ENCODE assay signal across 23 mouse cellular contexts in genomic region chr1:152398708-152399107, GRCm38 (mm10). TPM values are rescaled to one million over a fixed set of nuclear protein-coding genes. Genes with fewer than 3 reads are reported as not detected.
DNase-seq lines count a peak whose midpoint lies in the region; ATAC-seq and TF ChIP-seq lines count a peak whose summit lies in the region.
"Had no signal": no experiment of that assay in that cellular context is flagged by ENCODE, and none has a peak within 500 bp of the region (broad histone marks: within the 10 kb centered on the region; RNA-seq: fewer than 3 reads in every experiment).

No protein-coding gene starts in this region.

- H3K9me3 ChIP-seq in liver, embryonic 11.5 days (ENCODE audit: control insufficient read depth, low read length), result no peaks in the 10 kb centered on the region; the same call in 1 of the 2 replicates
- no peaks in the 10 kb centered on the region for H3K9me3 ChIP-seq in liver, embryonic 14.5 days (ENCODE audit: control insufficient read depth, low read length)
- H3K9me3 ChIP-seq: forebrain, embryonic 13.5 days; heart, embryonic 10.5 days; hindbrain, embryonic 12.5 days; hindbrain, embryonic 15.5 days had no signal

- no peaks in the 10 kb centered on the region for H3K36me3 ChIP-seq in liver, embryonic 11.5 days (ENCODE audit: control insufficient read depth, insufficient read depth, low read length)
- no peaks in the 10 kb centered on the region for H3K36me3 ChIP-seq in liver, embryonic 14.5 days (replicated peaks; ENCODE audit: control insufficient read depth, insufficient read depth, low read depth)
- H3K36me3 ChIP-seq: forebrain, embryonic 10.5 days; heart, embryonic 10.5 days; hindbrain, embryonic 12.5 days; hindbrain, embryonic 15.5 days had no signal

- H3K4me3 ChIP-seq in liver, embryonic 11.5 days (ENCODE audit: low read depth, low read length), result no peak overlapping the region
- H3K4me3 ChIP-seq in liver, embryonic 14.5 days (ENCODE audit: insufficient read depth in 1 of 2, low read depth in 2 of 2, low read length in 2 of 2), result no peak overlapping the region
- H3K4me3 ChIP-seq in layer of hippocampus, adult 2 months, result no peak overlapping the region

- H3K27me3 ChIP-seq in liver, embryonic 11.5 days (replicated peaks; ENCODE audit: control insufficient read depth, insufficient read depth, low read length), result peaks cover 33% of the 10 kb centered on the region
- H3K27me3 ChIP-seq in liver, embryonic 14.5 days (ENCODE audit: control insufficient read depth, insufficient read depth, low read length), result peaks cover 17% of the 10 kb centered on the region

- H3K4me2 ChIP-seq in liver, embryonic 11.5 days, result no peak overlapping the region
- H3K4me2 ChIP-seq in liver, embryonic 14.5 days (ENCODE audit: low read depth), result no peak overlapping the region

- WGBS in liver, embryonic 11.5 days, result 49% methylated on average over 1 of the region's 1 CpGs
- WGBS in liver, embryonic 14.5 days (ENCODE audit: insufficient replicate concordance), result 27% methylated on average over 1 of the region's 1 CpGs

- no peak for TF ChIP-seq EP300 in liver, embryonic 14.5 days (IDR thresholded peaks at IDR 0.05; ENCODE audit: low read depth)

- TF ChIP-seq CTCF in liver, embryonic 14.5 days (IDR thresholded peaks at IDR 0.05; ENCODE audit: low read depth), result no peak
- TF ChIP-seq CTCF in layer of hippocampus, adult 2 months (conservative IDR thresholded peaks at IDR 0.05), result no peak

- no peak overlapping the region for H3K9ac ChIP-seq in liver, embryonic 11.5 days (ENCODE audit: low read depth, low read length)
- no peak overlapping the region for H3K9ac ChIP-seq in liver, embryonic 14.5 days (replicated peaks)
- H3K9ac ChIP-seq: forebrain, embryonic 13.5 days; hindbrain, embryonic 12.5 days; hindbrain, embryonic 15.5 days had no signal

- peak; percentile 51 for ATAC-seq in liver, embryonic 11.5 days (replicated peaks; ENCODE audit: low FRiP score)
- ATAC-seq in liver, embryonic 14.5 days (ENCODE audit: insufficient read depth), result peak; percentile 15; the same call in 1 of the 2 replicates

- no peaks in the 10 kb centered on the region for H3K4me1 ChIP-seq in liver, embryonic 11.5 days (replicated peaks; ENCODE audit: control insufficient read depth, insufficient read depth, low read length)
- H3K4me1 ChIP-seq in liver, embryonic 14.5 days (replicated peaks; ENCODE audit: control insufficient read depth in 2 of 2, insufficient read depth in 2 of 2, low read length in 1 of 2), result no peaks in the 10 kb centered on the region

- no peak overlapping the region for H3K27ac ChIP-seq in liver, embryonic 11.5 days (ENCODE audit: low read depth, low read length)
- H3K27ac ChIP-seq in liver, embryonic 14.5 days, result no peak overlapping the region
- no peak overlapping the region for H3K27ac ChIP-seq in layer of hippocampus, adult 2 months
- H3K27ac ChIP-seq: forebrain, embryonic 10.5 days; forebrain, embryonic 13.5 days; heart, adult 2 months; heart, embryonic 10.5 days; hindbrain, embryonic 12.5 days; hindbrain, embryonic 15.5 days had no signal

- DNase-seq in liver, embryonic 11.5 days (ENCODE audit: low spot score), result no peak
- no peak for DNase-seq in liver, embryonic 14.5 days (ENCODE audit: low read depth in 3 of 3, low spot score in 3 of 3)
- peak; percentile 14 for DNase-seq in yolk sac, embryonic 10.5 days (ENCODE audit: low spot score)
- no peak for DNase-seq in urinary bladder, postnatal 14 days (ENCODE audit: low spot score)
- no peak for DNase-seq in adrenal gland, adult 18-20 months (ENCODE audit: low spot score in 2 of 2)
- no peak for DNase-seq in layer of hippocampus, adult 2 months (ENCODE audit: low spot score in 2 of 2)
- DNase-seq: adrenal gland, postnatal 10 days; adrenal gland, postnatal 36 days; cerebellum, adult 18-20 months; cerebellum, adult 9-10 months; cerebellum, postnatal 14 days; gastrocnemius, postnatal 10 days; gastrocnemius, postnatal 36 days; heart, adult 2 months had no signal

RNA-seq across cellular contexts. Expression of gene Colgalt2, which starts 0.9 kb away (rescaled TPM):
- 1.3 and 1.7 TPM in 2 replicates for polyA plus RNA-seq in liver, embryonic 11.5 days (2014; fragmentation: Nextera tagmentation; extraction: Ambion mirVana)
- polyA plus RNA-seq in liver, embryonic 14.5 days (2012; rRNA removed), result 0.21 and 0.24 TPM in 2 replicates
- 0.09 and 0.30 TPM in 2 replicates for polyA plus RNA-seq in liver, embryonic 14.5 days (2014; fragmentation: Nextera tagmentation; extraction: Ambion mirVana)
- total RNA-seq in adrenal gland, adult 18-20 months (2021), result 1 to 10 TPM; 2.1 to 2.2 TPM
- 1 to 10 TPM; 6.2 to 7.1 TPM for total RNA-seq in layer of hippocampus, adult 2 months (2021)
- total RNA-seq: granulocyte monocyte progenitor cell, adult 5-6 weeks; hematopoietic stem cell, adult 5-6 weeks; MEL had no signal
- polyA plus RNA-seq: CD4-positive, CD25-positive, alpha-beta regulatory T cell, adult 4 months had no signal

RNA-seq across cellular contexts. Expression of gene Tsen15, which starts 12.2 kb away (rescaled TPM):
- polyA plus RNA-seq in liver, embryonic 11.5 days (2014; fragmentation: Nextera tagmentation; extraction: Ambion mirVana), result 74.8 and 84.0 TPM in 2 replicates
- 13.8 and 17.5 TPM in 2 replicates for polyA plus RNA-seq in liver, embryonic 14.5 days (2012; rRNA removed)
- 23.7 and 26.7 TPM in 2 replicates for polyA plus RNA-seq in liver, embryonic 14.5 days (2014; fragmentation: Nextera tagmentation; extraction: Ambion mirVana)
- total RNA-seq in adrenal gland, adult 18-20 months (2021), result 10 to 100 TPM; 19.3 to 22.3 TPM
- 10 to 100 TPM; 35.3 to 39.3 TPM for total RNA-seq in layer of hippocampus, adult 2 months (2021)
